Mouse (Mus musculus) kidney, postnatal 4 days (tissue): ENCODE measurements around the gene Hmcn1.

ENCODE experiments used
- DNase-seq, 2 experiments: peaks; one replicate each; pipeline ENCODE4 v3.0.0; 2021; ENCODE audit warnings: mixed read lengths in 2 of 2

The Hmcn1 gene

DNA sequence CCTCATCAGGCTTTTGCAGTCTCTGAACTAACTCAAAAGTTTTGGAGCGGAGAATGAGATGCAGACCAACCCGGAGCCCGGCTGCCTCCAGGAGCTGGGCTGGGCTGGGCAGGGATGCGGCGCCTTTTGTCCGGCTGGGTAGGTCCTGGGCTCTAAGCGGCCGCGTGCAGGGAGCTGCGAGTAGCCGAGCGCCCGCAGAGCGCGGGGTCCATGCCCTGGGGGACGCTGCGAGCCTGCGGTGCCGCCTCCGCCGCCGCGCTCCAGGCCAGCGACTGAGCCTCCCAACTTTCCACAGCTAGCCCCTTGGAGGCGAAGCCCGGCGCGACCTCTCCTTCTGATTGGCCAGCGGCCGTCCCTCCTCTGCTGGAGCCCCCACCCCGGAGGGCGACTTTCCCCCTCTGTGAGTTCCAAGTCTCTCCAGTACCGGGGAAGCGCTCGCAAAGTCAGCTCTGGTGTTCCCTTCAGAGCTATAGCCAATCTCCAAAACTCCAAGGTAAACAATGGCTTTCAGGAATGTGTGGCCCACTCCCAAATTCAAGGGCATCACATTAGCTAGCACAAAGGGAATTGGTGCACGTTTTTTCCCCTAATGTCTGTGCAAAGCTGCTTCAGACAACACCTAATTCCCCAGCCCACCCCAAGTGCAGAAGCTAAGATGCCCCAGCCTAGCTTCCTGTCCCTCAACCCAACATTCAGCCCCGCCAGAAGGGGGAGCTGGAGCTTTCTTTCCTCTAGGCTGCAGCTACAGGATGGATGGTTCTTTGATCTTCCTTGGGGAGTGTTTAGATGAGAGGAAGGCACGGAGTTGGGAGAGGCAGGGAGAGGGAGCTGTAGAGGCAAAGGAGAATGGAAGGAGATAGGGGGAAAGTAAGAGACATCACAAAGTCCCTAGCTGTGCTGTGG is at the start of gene Hmcn1:
Gene Hmcn1, minus strand, starts transcription at position 274 of the 903 bp plus-strand sequence.
- peak; percentile 87 to 92 for DNase-seq

DNA sequence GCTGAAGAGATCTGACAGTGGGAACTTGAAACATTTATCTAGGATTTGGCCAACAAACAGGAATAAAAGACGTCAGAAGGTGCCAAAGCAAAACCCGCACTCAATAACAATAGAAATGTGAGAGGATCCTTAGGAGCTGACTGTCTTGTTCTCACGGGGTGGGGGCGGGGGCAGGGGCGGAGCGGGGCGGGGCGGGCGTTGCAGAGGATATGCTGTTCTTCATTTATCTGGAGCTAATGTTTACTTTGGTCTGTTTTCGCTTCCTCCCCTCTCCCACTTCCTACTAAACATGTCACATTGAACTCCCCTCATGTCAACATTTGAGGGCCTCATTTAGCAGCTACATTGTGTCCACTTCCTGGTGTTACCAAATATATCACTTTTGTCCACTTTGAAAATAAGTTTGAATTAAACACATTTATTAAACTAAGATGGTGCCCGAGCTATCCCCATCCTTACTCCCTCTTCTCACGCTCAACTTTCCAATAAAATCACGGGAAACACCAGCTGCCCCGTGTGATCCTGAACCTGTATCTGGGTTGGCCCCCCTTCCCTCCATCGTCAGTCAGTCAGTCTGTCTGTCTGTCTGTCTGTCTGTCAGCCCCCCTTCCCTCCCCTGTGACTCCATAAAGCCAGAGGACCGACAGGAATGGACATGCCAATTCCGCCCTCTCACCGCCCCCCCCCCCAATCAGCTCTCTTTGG is 47.9 kb upstream of the Hmcn1 start:
- peak in 1 of 2 experiments; percentile 63 for DNase-seq

DNA sequence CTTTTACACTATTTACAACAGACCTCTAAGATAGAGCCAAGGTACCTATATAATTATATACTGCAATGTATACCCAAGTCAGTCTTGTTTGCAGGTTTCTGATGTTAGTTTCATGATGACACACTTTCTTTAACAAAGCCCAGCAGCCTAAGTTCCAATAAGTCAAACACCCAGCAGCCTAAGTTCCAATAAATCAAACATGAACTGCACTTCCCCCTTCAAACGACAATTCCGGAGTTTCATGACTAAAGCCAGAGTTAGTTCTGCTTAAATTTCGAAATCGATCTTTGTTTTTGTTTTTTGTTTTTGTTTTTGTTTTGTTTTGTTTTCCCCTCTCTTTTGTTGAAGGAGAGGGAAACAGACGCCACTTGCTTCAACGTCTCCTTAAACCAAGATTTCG is 47.1 kb upstream of the Hmcn1 start:
- DNase-seq: no peak

DNA sequence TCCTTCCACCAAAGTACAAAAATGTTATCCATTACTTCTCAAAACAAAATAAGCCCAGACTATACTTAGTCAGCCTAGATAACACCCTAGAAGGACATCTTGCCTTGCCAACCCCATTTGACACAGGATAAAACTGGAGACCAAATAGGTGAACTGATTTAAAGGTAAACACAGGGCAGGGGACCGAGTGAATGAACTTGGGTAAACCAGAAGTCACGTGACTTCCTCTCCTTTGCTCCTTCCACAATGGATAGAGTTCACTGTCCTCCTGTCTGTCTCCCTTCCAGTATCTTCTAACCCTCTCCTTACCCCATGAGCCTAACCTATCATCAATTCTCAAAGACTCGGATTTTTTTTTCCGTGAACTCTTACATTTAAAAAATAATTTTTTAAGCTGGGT is 46.0 kb upstream of the Hmcn1 start:
- no peak for DNase-seq

DNA sequence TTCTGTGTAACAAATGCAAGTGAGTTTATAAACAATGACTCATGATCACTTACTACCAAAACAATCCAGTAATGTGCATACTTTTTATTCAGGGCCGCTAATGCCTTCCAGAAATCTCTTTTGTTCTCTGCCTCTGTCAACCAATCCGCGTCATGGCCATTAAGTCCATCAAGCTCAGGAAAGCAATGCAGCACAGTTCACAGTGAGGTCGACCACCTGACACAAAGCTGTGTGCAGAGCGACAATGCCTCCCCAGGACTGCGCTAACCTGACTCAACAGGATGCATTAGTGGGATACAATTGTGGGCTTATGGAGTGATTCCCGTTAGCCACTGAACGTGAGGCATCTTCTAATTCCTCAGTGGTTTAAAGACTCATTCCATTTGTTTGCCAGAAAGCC is 45.3 kb upstream of the Hmcn1 start:
- DNase-seq: no peak

DNA sequence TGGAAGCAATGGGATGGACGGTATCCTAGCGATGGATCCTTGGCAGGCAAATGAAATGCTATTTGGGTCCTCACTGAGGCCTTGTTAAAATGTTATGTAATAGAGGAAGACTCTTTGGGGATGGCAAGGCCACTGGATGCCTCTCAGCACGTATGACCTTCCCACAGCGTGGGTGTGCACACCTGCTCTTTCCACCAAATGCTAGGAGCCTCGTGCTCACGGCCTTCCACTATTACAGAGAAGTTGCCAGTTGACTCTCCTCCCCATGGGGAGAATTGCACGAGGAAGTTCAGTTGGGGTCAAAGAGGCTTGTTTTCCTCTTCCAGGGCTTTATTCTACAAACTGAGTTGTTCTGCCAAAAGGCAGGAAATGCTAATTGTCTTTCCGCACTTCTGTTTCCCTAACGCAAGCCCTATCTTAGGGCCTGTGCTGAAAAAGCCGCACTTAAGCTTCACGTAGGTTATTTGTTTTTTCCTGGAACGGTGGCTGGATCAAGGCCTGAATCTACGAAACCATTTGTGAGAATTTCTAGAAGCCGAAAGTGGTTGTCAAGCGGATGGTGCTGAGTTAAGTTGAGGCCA is 43.3 kb upstream of the Hmcn1 start:
- no peak for DNase-seq

DNA sequence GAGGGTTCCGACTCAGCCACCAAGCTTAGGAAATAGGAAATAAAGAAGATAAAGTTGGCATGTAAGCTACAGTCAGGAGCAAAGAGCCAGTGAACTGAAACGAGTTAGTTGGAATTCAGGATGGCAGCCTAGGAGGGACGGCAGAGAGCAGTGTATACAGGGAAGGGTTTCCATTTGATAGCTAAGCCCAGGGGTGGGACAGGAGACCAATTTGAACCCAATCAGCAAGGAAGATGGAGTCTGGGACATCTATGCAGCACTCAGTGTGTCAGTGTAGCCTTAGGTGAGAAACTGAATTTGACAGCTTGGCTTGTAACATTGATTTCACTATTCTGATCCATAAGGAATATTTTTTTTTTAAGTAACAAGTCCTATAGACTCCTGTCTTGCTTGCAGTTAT is 42.5 kb upstream of the Hmcn1 start:
- DNase-seq: no peak

DNA sequence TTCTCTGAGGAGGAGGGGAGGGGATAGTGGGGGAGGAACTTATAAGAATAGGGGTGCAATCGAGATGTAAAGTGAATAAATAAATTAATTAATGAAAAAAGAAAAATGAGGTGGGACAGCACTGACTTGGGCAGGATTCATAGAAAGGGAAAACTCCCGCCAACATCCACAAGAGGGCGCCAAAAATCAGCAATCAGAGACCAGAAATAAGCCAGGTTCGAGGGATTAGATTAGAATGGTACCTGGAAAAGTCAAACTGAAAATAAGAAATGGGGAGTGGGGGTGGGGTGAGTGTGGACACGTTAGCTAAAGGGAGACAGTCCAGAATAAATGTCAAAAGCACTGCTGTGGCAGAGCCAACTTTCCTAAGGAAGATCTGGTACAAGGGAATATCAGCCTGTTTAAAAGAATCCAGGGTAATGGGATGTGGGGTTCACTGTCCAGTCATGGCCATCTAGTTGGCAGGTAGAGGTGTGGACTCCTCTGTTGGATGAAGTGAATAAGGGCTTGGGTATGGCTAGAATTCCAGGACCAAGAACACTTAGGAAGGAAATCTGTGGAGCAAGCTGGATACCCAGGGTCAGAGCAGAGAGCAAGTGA is 41.9 kb upstream of the Hmcn1 start:
- peak; percentile 84 for DNase-seq

DNA sequence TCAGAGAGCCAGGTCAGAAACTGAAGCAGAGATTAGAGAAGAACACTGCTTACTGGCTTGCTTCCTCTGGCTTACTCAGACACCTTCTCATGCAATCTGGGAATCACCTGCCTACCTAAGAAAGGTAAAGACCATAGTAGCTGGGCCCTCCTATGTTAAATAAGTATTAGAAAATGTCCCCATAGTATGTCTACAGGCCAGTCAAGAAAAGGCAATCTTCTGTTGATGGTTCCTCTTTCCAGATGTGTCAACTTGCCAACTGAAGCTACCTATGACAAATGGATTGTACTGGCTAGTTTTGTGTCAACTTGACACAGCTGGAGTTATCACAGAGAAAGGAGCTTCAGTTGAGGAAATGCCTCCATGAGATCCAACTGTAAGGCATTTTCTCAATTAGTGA is 40.1 kb upstream of the Hmcn1 start:
- DNase-seq: no peak

DNA sequence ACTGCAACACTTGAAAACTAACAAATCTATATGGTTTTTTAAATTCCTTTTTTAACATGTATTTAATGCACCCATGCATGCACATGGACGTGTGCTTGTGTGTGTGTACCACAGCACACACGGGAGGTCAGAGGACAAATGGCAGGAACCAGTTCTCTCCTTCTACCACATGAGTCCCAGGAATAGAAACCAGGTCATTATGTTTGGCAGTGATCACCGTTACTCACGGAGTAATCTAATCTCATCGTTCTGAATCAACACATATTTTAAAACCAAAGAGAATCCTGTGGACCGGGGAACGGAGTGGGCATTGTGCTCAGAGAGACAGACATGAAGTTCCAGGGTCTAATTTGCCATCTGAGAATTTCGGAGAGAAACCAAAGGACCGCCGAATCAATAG is 38.3 kb upstream of the Hmcn1 start:
- no peak for DNase-seq

DNA sequence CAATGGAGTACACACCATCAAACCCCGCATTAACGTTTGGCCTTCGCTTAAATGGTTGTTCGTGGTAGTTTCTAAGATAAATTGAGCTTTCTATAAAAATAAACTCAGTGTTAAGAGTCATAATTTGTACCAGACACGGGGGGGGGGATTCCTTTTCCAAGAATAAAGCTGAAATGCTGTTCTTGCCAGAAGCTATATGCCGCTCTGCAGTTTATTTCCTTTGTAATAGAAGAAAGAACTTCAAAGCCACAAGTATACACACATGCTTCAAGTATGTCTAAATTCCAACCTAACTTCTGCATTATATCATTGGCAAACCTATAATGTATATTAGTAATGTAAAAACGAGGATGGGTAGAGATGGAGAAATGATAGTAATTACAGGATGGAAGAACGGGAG is 37.9 kb upstream of the Hmcn1 start:
- DNase-seq: no peak

DNA sequence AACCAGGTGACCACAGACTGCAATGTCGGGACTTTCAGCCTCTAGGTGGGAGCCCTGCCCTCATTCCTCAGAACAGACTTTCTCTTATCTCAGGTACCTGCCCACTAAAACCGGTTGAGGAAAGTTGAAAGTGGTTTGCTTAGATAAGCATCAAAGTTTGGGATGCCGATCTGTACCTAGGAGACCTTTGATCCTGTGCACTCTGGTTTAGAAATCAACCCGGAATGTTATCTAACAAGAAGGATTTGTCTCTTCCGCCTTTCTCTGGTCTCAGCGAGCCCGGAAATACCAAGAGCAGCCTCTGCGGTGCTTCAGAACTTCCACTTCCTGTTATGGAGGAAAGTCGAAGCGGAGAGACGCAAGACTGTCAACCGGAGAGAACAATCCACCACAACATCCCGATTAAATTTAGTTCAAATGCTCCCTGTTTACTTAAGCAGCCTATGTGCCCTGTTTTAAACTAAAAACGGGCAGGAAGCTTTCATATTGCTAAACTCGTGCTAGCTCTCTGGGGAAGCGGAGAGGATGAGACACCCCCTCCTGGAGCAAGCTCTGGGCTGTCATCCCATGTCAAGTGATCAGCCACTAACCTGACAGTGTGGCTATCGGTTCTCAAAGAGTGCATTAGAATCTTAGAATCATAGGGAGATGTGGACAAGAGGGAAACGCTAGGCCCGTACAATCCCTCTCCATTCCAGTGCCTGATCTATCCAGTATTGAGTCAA is 32.0 kb upstream of the Hmcn1 start:
- DNase-seq: peak in 1 of 2 experiments; percentile 31

DNA sequence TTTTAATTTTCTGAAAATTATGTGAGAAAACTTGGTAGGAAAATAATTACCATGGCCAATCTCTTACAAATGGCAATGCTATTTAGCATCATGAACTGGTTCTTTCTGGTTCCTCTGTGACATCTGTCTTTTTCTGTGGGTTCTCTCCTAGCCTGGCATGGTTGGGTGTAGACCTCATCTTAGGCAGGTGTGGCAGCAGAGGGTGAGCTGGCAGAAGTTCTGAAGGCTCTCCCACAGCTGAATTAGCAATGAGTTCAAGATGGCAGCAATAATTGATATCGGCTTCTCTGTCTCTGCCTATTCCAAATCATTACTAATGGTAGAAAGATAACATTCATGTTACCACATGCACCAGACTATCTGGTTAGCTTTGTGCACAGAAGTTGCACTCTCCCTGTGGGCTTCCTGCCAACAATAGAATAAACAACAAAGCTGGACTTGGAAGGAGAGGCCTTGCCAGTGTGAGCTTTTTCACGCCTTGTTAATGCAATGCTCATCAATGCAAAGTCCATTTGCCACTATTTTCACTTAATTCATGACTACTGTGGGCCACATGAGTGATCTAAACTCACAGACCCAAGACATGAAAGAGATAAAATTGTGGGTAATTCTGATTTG is 26.1 kb upstream of the Hmcn1 start:
- DNase-seq: no peak

DNA sequence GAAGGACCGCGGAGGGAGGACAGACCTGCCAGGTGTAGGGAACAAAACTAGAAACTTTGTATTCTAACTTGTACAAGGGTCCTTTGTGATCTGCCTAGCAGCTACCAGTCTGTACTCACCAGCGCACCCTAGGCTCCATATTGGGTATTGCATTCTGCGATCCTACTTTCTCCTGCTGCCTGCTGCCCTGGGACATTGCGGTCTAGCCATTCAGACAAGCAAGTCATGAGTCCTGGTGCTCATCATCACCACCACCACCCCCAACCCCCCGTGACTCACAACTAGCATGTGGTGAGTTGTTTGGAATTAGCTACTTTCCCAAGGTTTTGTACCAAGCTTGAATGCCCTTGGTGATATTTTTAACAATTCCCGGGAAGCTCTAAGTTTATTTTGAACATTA is 17.8 kb upstream of the Hmcn1 start:
- peak; percentile 88 to 89 for DNase-seq

DNA sequence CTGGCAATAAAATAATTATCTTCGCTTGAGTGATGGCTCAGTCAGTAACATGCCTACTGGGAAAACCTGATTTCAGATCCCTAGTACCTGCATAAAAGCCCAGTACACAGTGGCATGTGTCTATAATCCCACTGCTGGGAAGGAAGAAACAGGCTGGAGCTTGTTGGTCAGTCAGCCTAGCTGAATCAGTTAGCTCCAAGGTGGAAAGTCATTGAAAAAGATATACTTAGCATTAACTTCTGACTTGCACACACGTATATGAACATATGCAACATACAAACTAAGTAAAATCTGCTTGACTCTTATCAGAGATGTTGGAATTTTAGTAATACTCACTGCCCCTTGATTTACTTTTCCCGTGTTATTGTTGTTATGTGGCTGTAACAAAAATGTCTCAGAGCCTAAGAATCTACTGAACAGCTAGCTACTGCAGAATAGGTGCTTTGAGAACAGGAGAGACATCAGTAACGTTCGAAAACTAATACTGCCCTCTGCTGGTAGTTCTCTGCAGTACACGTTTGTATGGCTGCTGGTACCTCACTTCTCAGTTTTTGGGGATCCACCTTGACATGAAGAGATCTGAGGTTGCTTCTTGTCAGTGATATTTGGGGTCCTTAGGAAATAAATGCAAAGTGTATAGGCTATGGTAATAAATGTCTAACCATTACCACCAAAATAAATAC is 16.0 kb upstream of the Hmcn1 start:
- peak; percentile 52 to 63 for DNase-seq

DNA sequence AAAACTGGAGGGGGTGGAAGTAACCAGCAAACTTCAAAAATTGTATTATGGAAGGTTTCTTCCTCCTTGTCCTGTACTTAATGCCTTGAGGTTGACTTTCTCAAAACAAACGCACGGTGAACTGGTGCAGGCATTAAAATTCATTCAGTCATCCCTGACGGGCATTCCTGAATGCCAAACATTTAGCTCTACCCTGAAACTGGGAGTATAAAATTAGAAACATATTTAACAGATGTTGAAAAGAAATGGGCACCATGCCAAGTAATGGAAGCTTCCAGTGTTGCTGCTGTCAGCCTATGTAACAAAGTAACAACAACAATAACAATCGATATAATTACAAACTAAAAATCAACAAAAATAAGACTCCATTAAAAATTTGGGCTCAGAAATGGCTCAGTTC is 14.5 kb upstream of the Hmcn1 start:
- DNase-seq: peak in 1 of 2 experiments; percentile 2

DNA sequence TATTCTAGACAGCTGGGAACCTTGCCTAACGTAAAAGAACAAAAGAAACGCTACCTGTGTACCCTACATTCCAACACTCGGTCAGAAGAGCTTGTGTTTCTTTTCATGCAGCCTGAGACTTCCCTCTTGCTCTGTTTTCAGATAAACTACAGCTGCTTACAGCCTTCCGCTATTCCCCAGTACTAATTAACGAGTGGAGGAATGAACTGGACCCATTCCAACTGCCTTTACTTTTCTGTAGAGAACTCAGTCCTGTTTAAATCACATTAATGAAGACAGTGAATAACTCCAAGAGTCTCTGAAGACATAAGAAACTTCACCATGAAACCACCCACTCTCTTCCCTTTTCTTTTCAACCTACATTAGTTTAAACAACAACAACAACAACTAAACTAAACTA is 10.8 kb upstream of the Hmcn1 start:
- DNase-seq: peak in 1 of 2 experiments; percentile 16

DNA sequence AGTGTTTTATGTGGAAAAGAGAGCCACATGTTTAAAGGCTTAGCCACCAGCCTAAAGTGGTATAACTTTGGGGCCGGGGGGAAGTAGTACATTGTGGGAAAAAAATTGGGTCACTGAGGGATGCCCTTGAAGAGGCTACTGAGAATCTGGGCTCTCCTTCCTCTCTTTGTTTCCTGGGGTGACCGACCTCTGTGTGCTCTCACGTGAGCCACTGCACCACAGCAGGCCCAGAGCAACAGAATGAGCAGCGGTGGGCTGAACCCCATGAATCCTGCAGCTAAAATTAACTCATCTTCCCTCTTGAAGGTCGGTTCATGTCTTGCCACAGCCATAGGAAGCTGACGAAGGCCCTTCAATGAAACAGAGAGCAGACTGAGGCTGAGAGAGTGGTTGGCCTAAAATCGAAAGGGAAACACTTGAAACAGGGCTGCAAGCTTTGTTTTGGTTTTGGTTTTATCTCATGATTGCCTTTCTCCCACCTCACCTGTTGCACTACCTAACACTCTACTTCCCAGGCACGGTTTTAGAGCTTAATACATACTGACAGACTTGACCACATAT is 8.7 kb upstream of the Hmcn1 start:
- DNase-seq: no peak

DNA sequence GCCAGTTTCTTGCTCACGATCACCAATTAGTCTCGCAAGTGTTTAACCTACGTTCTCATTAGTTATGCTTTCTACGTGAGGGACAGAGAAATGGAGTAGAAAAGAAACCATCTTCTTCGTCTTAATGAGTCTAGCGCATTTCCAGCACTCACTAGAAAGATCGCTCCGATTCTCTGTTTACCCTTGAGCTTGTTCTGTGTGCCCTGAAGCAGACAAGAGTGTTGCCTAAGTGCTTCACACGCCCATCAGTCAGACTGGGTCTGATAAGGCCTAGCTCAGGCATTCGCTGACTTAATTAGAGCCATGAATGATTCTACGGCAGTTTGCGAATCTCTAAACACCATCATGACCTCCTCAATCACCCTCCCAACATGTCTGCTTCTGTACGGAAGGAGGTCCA is 7.5 kb upstream of the Hmcn1 start:
- no peak for DNase-seq

DNA sequence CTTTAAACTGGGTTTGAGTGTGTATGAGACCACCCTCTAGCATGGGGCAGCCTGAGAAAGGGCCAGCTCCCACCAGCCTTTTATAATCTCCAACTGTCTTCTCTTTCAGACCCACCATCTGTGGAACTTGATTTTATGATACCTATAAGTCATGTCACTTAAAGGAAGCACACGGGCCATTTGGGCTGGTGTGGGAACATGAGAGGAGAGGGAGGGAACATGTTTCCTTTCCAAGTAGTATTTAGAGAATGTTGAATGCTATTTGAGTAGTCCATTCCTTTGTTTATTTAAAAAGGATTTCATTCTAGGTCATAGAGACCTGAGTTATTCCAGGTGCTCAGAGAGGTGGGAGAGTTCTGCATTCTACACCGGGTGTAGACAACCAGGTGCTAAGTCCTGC is 1.4 kb upstream of the Hmcn1 start:
- no peak for DNase-seq

DNA sequence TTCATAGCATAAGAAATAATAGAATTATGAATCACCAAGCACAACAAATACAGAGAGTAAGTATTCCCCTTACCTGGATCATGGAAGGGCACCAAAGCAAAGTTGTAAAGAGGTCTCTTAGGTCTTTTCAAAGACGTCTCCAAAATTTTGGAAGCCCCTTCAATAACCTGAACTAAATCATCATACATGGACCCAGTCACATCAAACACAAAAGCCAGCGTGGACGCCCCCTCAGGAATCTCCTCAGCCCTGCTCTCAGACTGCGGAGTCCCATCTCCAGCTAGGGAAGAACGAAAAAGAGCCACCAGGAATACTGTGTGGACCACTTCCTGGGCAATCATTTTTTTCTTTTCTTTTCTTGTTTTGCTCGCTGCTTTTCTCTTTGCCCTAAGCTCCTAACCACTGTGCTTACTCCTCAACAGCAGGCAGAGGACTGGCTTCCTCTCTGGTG is 499 bp downstream of the Hmcn1 start:
- DNase-seq: no peak
